Mouse (Mus musculus) cerebellum, postnatal 14 days (tissue): ENCODE data around the gene Gstm3.
A peak's percentile ranks its signal among the peaks of the same experiment; 100 is the strongest.
"Not testable (repeated sequence)": the region's sequence is repeated elsewhere in the genome, so short reads cannot be mapped to it uniquely, and the experiment has no call there.

Experiments used
- DNase-seq, 2 experiments: peaks; one replicate each; pipeline ENCODE4 v3.0.0; 2021; ENCODE audit warnings: mixed read lengths in 2 of 2

Gstm3 gene

GRCm38 (mm10) chr3:107968724-107969395 lies at the start of gene Gstm3:
Gstm3 (minus strand) TSS chr3:107969283.
- DNase-seq, result no peak

- DNase-seq, result no peak
These were observed 49.2 kb upstream of the Gstm3 start for GRCm38 (mm10) chr3:108018190-108018820.

GRCm38 (mm10) chr3:108017473-108018189 lies 48.5 kb upstream of the Gstm3 start, which contains the start of gene Gstm1:
Gstm1 (minus strand) TSS chr3:108017973.
- peak; percentile 91 to 96 for DNase-seq

GRCm38 (mm10) chr3:108016468-108016867 lies 47.4 kb upstream of the Gstm3 start:
- not testable (repeated sequence) for DNase-seq

- DNase-seq, result no peak
These were observed 45.9 kb upstream of the Gstm3 start for GRCm38 (mm10) chr3:108014974-108015346.

- no peak for DNase-seq
These were observed 45.3 kb upstream of the Gstm3 start for GRCm38 (mm10) chr3:108014098-108014973.

GRCm38 (mm10) chr3:108013331-108013871 lies 44.3 kb upstream of the Gstm3 start:
- DNase-seq, result no peak

- DNase-seq, result no peak
These were observed 42.5 kb upstream of the Gstm3 start for GRCm38 (mm10) chr3:108011558-108011957.

- DNase-seq, result peak; percentile 37 to 67
These were observed 41.2 kb upstream of the Gstm3 start for GRCm38 (mm10) chr3:108010286-108010685.

GRCm38 (mm10) chr3:108002021-108002420 lies 32.9 kb upstream of the Gstm3 start:
- no peak for DNase-seq

GRCm38 (mm10) chr3:107999491-107999890 lies 30.4 kb upstream of the Gstm3 start:
- DNase-seq, result no peak

- DNase-seq, result no peak
These were observed 29.5 kb upstream of the Gstm3 start for GRCm38 (mm10) chr3:107998591-107998990.

GRCm38 (mm10) chr3:107996576-107996975 lies 27.5 kb upstream of the Gstm3 start:
- DNase-seq, result no peak

- DNase-seq, result not testable (repeated sequence)
These were observed 26.9 kb upstream of the Gstm3 start for GRCm38 (mm10) chr3:107995974-107996373.

GRCm38 (mm10) chr3:107986041-107986562 lies 17.0 kb upstream of the Gstm3 start, which contains the start of gene Gstm2:
Gstm2 (minus strand) TSS chr3:107986453.
- no peak for DNase-seq

- not testable (repeated sequence) for DNase-seq
These were observed 16.1 kb upstream of the Gstm3 start for GRCm38 (mm10) chr3:107985141-107985540.

GRCm38 (mm10) chr3:107984471-107984870 lies 15.4 kb upstream of the Gstm3 start:
- no peak for DNase-seq

GRCm38 (mm10) chr3:107983771-107984170 lies 14.7 kb upstream of the Gstm3 start:
- no peak for DNase-seq

GRCm38 (mm10) chr3:107982726-107983125 lies 13.6 kb upstream of the Gstm3 start:
- no peak for DNase-seq

GRCm38 (mm10) chr3:107981261-107981660 lies 12.2 kb upstream of the Gstm3 start:
- no peak for DNase-seq

GRCm38 (mm10) chr3:107977691-107978090 lies 8.6 kb upstream of the Gstm3 start:
- DNase-seq, result no peak

GRCm38 (mm10) chr3:107974237-107974636 lies 5.2 kb upstream of the Gstm3 start:
- DNase-seq, result no peak
